Comparison of ENCODE assay signal across 23 mouse cellular contexts in the genomic region with DNA sequence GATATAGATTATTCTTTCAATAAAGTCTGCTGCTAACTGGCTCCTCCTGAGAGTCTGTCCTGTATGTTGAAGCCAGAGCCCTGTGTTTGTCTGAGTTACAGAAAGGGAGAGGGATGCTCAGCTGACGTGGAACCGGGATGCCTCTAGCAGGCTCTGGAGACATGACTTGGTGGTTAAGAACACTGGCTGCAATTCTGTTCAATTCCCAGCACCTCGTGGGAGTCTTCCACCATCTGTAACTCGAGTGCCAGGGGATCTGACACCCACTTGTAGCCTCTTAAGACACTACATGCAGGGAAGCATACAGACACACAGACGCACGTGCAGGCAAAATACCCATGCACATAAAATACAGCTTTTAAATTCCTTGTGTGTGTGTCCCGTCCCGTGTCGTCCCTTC.
"Had no signal": no experiment of that assay in that cellular context is flagged by ENCODE, and none has a peak within 500 bp of the region (broad histone marks: within the 10 kb centered on the region; RNA-seq: fewer than 3 reads in every experiment).

No protein-coding gene starts in this region.

- H3K4me1 ChIP-seq: kidney, embryonic 15.5 days had no signal

- H3K27me3 ChIP-seq: hindbrain, embryonic 13.5 days; hindbrain, embryonic 15.5 days; kidney, embryonic 15.5 days; limb, embryonic 12.5 days; limb, embryonic 15.5 days had no signal

- ATAC-seq: forebrain, postnatal 0 days; hindbrain, postnatal 0 days; intestine, embryonic 16.5 days; liver, embryonic 12.5 days had no signal

- H3K4me3 ChIP-seq: heart, adult 2 months; hindbrain, embryonic 13.5 days; hindbrain, embryonic 15.5 days; kidney, embryonic 15.5 days; limb, embryonic 12.5 days; limb, embryonic 15.5 days; liver, embryonic 12.5 days had no signal

- H3K27ac ChIP-seq: heart, adult 2 months; hindbrain, embryonic 13.5 days; hindbrain, embryonic 15.5 days; hindbrain, postnatal 0 days; kidney, embryonic 15.5 days; limb, embryonic 12.5 days; limb, embryonic 15.5 days; liver, embryonic 12.5 days had no signal

- H3K36me3 ChIP-seq: hindbrain, embryonic 13.5 days; hindbrain, embryonic 15.5 days; kidney, embryonic 15.5 days; limb, embryonic 12.5 days; limb, embryonic 15.5 days; liver, embryonic 12.5 days had no signal

- H3K9ac ChIP-seq: forebrain, postnatal 0 days; hindbrain, embryonic 13.5 days; hindbrain, embryonic 15.5 days; kidney, embryonic 15.5 days; limb, embryonic 12.5 days; limb, embryonic 15.5 days; liver, embryonic 12.5 days had no signal

- H3K4me2 ChIP-seq: heart, embryonic 11.5 days; hindbrain, embryonic 13.5 days; hindbrain, embryonic 15.5 days; kidney, embryonic 15.5 days; limb, embryonic 12.5 days; limb, embryonic 15.5 days; liver, embryonic 12.5 days had no signal

- DNase-seq: forebrain, postnatal 0 days; gastrocnemius, postnatal 14 days; gastrocnemius, postnatal 36 days; heart, adult 11 months; heart, adult 2 months; heart, postnatal 10 days; kidney, adult 11 months; kidney, adult 2 months; kidney, adult 9 months; kidney, postnatal 10 days; kidney, postnatal 25 days; layer of hippocampus, adult 9-11 months; layer of hippocampus, postnatal 36 days; left cerebral cortex, postnatal 4 days had no signal

- H3K9me3 ChIP-seq: hindbrain, embryonic 13.5 days; hindbrain, embryonic 15.5 days; kidney, embryonic 15.5 days; limb, embryonic 12.5 days; limb, embryonic 15.5 days; liver, embryonic 12.5 days had no signal
